Mouse (Mus musculus) bone marrow, adult 2 months (tissue): Measurements from ENCODE around the gene Pdxk. TPM values are rescaled to one million over a fixed set of nuclear protein-coding genes. Genes with fewer than 3 reads are reported as not detected.
A peak's percentile ranks its signal among the peaks of the same experiment; 100 is the strongest.

Source experiments
- H3K27ac ChIP-seq: fragments of 200-500 bp; 2 replicates; pipeline ENCODE4 v1.5.1; 2012; ENCODE audit warnings: low read depth, mild to moderate bottlenecking, control low read depth, inconsistent platforms, low read length; ENCODE audit not compliant: control insufficient read depth, poor library complexity, insufficient read depth
- H3K4me1 ChIP-seq: fragments of 200-500 bp; 2 replicates; pipeline ENCODE4 v1.6.1; 2011; ENCODE audit warnings: low read length; ENCODE audit not compliant: control insufficient read depth, insufficient read depth
- H3K4me3 ChIP-seq: fragments of 200-500 bp; replicated peaks from 2 replicates; pipeline ENCODE3; 2011; ENCODE audit warnings: mild to moderate bottlenecking, low read depth, low read length, control low read depth; ENCODE audit not compliant: control insufficient read depth
- CTCF ChIP-seq: fragments of 200-500 bp; IDR thresholded peaks from 2 replicates; pipeline ENCODE4 v1.5.1; 2011; ENCODE audit warnings: low read length, control low read depth; ENCODE audit not compliant: control insufficient read depth, insufficient read depth
- POLR2A ChIP-seq: fragments of 200-500 bp; IDR thresholded peaks from 2 replicates; pipeline ENCODE4 v1.6.1; 2011; ENCODE audit warnings: low read depth, mild to moderate bottlenecking, control low read depth, low read length, borderline replicate concordance; ENCODE audit not compliant: control insufficient read depth
- WGBS: fragments of 180-500 bp; shearing (Covaris S2); methylation state at CpG from one replicate; pipeline ENCODE4 v1.1.7; 2018; 5-methylcytosine and 5-hydroxymethylcytosine counted together
- polyA plus RNA-seq: library from polyadenylated mRNA; stranded (reverse); fragments of >200 nt; gene quantifications from 2 replicates; pipeline ENCODE4 v1.2.4, GENCODE M21; 2011; ENCODE audit warnings: low replicate concordance; ENCODE audit not compliant: missing spikeins, insufficient read depth, insufficient read length

Pdxk gene
- polyA plus RNA-seq, 1 experiment, result 3.3 TPM

DNA sequence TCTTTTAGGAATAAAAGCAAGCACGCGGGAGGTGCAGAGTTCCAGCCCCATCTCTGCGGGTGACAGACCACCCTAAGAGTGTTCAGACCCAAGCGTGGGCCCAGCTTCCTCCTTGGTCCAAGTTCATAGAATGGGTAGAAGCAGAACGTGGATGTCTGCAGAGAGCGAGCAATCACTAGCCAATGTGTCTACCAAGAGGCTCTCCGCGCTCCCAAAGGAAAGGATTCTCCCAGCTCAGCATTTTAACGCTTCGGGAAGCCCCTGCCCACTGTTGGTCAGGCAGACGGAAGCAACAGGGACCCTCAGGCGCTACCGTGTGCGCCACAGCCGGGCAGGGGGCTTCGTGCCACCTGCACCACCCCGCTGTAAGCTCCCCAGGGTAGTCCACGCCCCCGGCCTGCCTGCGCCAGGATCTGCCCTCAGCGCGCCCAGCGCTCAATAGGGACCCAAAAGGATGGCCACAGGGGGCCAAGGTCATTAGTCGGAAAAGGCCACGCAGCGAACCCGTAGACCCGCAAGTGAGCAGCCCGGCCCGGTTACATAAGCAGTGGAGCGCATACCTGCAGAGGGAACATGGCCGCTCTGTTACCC, 479 bp downstream of the Pdxk start:
- H3K27ac ChIP-seq, result peak overlapping the region; percentile 52; the same call in 1 of the 2 replicates
- H3K4me1 ChIP-seq, result peaks cover 1% of the 10 kb centered on the region; the same call in 1 of the 2 replicates
- peak overlapping the region; percentile 83 for H3K4me3 ChIP-seq
- no peak for TF ChIP-seq POLR2A
- WGBS, result 2% methylated on average over 32 of the region's 32 CpGs

DNA sequence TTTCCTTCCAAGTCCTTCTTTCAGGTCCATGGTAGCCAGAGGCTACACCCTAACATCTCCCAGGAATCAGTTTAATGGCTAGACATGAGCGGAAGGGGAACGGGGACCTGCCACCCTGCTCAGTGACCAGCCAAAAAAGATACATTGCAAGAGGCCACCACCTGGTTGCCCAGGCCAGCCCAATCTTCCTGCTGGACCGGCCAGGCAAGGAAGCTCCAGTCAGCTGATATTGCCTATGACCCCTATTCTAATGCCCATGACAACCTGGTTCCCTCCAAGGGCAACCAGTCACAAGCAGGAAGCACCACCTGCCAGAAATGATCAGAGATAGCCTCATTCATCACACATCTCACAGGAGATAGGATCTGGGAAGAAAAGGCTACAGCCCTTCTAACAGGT, 1.0 kb downstream of the Pdxk start:
- peaks cover 1% of the 10 kb centered on the region; the same call in 1 of the 2 replicates for H3K4me1 ChIP-seq
- no peak overlapping the region for H3K27ac ChIP-seq
- no peak overlapping the region for H3K4me3 ChIP-seq
- TF ChIP-seq POLR2A, result no peak
- TF ChIP-seq CTCF, result no peak
- 67% methylated on average over 3 of the region's 3 CpGs for WGBS

DNA sequence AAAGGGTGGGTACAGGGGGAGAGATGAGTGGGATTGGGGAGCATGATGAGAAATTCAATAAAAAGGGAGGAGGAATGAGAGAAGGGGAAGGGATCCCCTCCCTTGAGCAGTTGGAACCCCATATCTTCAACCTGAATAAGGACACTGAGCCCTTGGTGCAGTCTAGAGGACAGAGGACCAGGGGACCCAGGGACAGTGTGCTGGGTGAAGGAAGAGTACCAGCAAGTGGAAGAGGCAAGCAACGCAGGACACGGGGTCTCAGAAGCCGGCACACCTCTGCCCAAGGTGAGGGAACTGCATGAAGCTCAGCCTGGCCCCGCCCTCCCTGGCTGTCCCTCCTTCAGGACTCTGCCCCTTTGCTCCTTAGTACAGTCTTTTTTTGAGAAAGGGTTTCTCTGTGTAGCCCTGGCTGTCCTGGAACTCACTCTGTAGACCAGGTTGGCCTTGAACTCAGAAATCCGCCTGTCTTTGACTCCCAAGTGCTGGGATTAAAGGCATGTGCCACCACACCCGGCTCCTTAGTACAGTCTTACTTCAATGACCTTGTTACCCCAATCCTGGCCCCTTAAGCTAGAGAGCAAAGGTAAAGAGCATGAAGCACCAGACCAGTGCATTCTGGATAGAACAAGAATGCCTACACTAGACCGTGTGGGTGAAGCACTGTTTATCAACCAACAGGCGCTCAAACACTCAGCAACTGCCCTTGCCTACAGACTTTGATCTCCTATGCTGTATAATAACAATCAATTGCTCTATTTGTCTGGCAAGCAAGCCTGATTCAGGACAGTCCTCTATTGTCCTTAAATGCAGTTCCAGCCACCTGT, 1.6 kb downstream of the Pdxk start:
- no peak for TF ChIP-seq CTCF
- no peak for TF ChIP-seq POLR2A
- H3K4me1 ChIP-seq, result peaks cover 1% of the 10 kb centered on the region; the same call in 1 of the 2 replicates
- H3K4me3 ChIP-seq, result no peak overlapping the region
- WGBS, result 72% methylated on average over 8 of the region's 8 CpGs
- H3K27ac ChIP-seq, result no peak overlapping the region

DNA sequence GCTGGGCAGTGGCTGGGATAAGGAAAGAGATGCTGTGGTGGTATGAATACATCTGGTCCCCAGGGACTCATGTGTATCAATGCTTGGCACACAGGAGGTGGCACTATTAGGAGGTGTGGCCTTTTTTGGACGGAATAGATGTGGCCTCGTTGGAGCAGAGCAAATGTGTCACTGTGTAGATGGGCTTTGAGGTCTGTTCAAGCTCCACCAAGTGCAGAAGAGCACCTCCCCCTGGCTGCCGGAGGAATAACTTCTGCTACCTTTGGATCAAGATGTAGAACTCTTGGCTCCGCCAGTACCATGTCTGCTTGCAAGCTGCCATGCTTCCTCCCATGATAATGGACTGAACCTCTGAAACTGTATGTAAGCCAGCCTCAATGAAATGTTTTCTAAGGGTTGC, 3.0 kb downstream of the Pdxk start:
- Histone ChIP-seq H3K4me1 (peaks cover 3% of the 10 kb centered on the region; the same call in 1 of the 2 replicates), H3K27ac (no peak overlapping the region), H3K4me3 (no peak overlapping the region)
- TF ChIP-seq POLR2A (no peak), CTCF (peak; percentile 42; the same call in 1 of the 2 replicates)
- WGBS, result 71% methylated on average over 4 of the region's 4 CpGs

- TF ChIP-seq POLR2A (no peak), CTCF (no peak)
- no peak overlapping the region for H3K4me3 ChIP-seq
- 49% methylated on average over 5 of the region's 5 CpGs for WGBS
- H3K27ac ChIP-seq, result no peak overlapping the region
- H3K4me1 ChIP-seq, result peaks cover 3% of the 10 kb centered on the region; the same call in 1 of the 2 replicates
These were observed 4.3 kb downstream of the Pdxk start for GRCm38 (mm10) chr10:78460463-78460862.

DNA sequence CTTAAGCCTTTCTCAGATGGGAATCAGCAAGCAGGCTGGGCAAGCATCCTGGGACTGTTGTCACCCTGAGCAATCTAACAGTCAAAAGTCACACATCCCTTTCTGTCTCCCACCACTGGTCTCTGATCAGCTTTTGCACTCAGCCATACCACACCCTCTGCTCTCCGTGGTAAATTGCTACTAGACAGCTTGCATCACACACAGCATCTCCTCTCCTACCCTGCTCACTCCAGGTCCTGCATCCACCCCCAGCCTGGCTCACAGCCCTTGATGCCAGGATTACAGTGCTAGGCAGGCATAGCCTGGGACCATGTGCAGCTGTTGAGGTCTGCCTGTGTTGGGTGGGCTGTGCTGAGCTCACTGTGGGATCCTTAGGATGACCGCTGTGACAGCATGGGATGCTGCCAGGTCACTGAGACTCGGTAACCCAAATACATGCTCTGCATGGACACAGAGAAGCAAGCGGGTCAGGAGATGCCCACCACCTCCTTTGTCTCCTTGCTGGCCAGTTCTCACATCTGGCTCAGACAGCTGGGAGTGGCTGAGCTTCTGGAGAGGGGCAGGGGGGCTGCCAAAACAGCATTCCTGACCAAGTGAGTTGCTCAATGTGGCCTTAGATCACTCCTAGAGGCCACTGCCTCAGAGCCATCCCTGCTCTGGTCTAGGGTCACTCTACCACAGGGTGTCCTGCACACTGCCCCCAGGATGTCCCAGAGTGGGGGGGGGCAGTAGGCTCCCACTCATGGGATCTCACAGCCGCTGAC, 6.2 kb downstream of the Pdxk start:
- H3K4me1 ChIP-seq, result peaks cover 2% of the 10 kb centered on the region; the same call in 1 of the 2 replicates
- WGBS, result 69% methylated on average over 5 of the region's 5 CpGs
- no peak overlapping the region for H3K4me3 ChIP-seq
- no peak overlapping the region for H3K27ac ChIP-seq
- TF ChIP-seq POLR2A (no peak), CTCF (no peak)

GRCm38 (mm10) chr10:78457495-78458347, 7.1 kb downstream of the Pdxk start:
- WGBS, result 12% methylated on average over 10 of the region's 10 CpGs
- H3K4me1 ChIP-seq, result peaks cover 2% of the 10 kb centered on the region; the same call in 1 of the 2 replicates
- peak overlapping the region; percentile 14 for H3K4me3 ChIP-seq
- H3K27ac ChIP-seq, result peak overlapping the region; percentile 73
- TF ChIP-seq CTCF (0 out of 2 replicates have a peak, but pooled peaks have one; percentile 3), POLR2A (no peak)

GRCm38 (mm10) chr10:78456696-78457095, 8.1 kb downstream of the Pdxk start:
- no peak overlapping the region for H3K4me3 ChIP-seq
- WGBS, result 82% methylated on average over 13 of the region's 13 CpGs
- TF ChIP-seq POLR2A (no peak), CTCF (no peak)
- H3K4me1 ChIP-seq, result peaks cover 2% of the 10 kb centered on the region; the same call in 1 of the 2 replicates
- no peak overlapping the region for H3K27ac ChIP-seq
